Comparison of ENCODE assay signal across 12 mouse cellular contexts in genomic region chr14:30559321-30559850, GRCm38 (mm10). TPM values are rescaled to one million over a fixed set of nuclear protein-coding genes. Genes with fewer than 3 reads are reported as not detected.
DNase-seq lines count a peak whose midpoint lies in the region; ATAC-seq and TF ChIP-seq lines count a peak whose summit lies in the region.
"Had no signal": no experiment of that assay in that cellular context is flagged by ENCODE, and none has a peak within 500 bp of the region (broad histone marks: within the 10 kb centered on the region; RNA-seq: fewer than 3 reads in every experiment).

No protein-coding gene starts in this region.

- H3K4me1 ChIP-seq in kidney, adult 2 months (ENCODE audit: control insufficient read depth, insufficient read depth, low read length) = peaks cover 25% of the 10 kb centered on the region
- H3K4me1 ChIP-seq in kidney, embryonic 14.5 days (ENCODE audit: control insufficient read depth, insufficient read depth, low read length) = peaks cover 3% of the 10 kb centered on the region; the same call in 1 of the 2 replicates

- H3K9ac ChIP-seq in kidney, embryonic 14.5 days (ENCODE audit: low read depth, low read length) = no peak overlapping the region
- H3K9ac ChIP-seq: liver, embryonic 15.5 days had no signal

- H3K4me2 ChIP-seq in kidney, embryonic 14.5 days (replicated peaks; ENCODE audit: low read depth, low read length) = no peak overlapping the region
- H3K4me2 ChIP-seq: liver, embryonic 15.5 days; midbrain, embryonic 11.5 days had no signal

- peak; percentile 65 for DNase-seq in kidney, adult 2 months
- peak; percentile 82 for DNase-seq in gastrocnemius, adult 18-20 months (ENCODE audit: low spot score)
- peak; percentile 52 to 74 for DNase-seq in kidney, postnatal 4 days
- DNase-seq in spleen, postnatal 14 days (ENCODE audit: low spot score in 2 of 2) = no peak
- DNase-seq in thymus, postnatal 14 days = no peak
- DNase-seq in left cerebral cortex, postnatal 25 days (ENCODE audit: low spot score in 2 of 2) = no peak

- H3K36me3 ChIP-seq in kidney, adult 2 months (ENCODE audit: control insufficient read depth, insufficient read depth, low read length) = no peaks in the 10 kb centered on the region
- peaks cover 65% of the 10 kb centered on the region for H3K36me3 ChIP-seq in kidney, embryonic 14.5 days (ENCODE audit: control insufficient read depth, insufficient read depth, low read length)

- intact Hi-C loops in left cerebral cortex, postnatal 25 days (cut with DNase I) = no loop called here

- no peaks in the 10 kb centered on the region for H3K27me3 ChIP-seq in kidney, adult 2 months (replicated peaks; ENCODE audit: control insufficient read depth, insufficient read depth, low read length)
- H3K27me3 ChIP-seq in kidney, embryonic 14.5 days (ENCODE audit: control insufficient read depth, insufficient read depth, low read length) = no peaks in the 10 kb centered on the region
- H3K27me3 ChIP-seq: liver, embryonic 15.5 days had no signal

- no peak for ATAC-seq in kidney, embryonic 14.5 days (ENCODE audit: low FRiP score, low TSS enrichment)
- ATAC-seq in cerebellum, adult (ENCODE audit: insufficient number of reproducible peaks, low FRiP score, low TSS enrichment) = peak; percentile 54; the same call in 1 of the 2 replicates
- ATAC-seq: activated CD4-positive, CD25-positive, alpha-beta regulatory T cell, adult 4 months had no signal

- no peak overlapping the region for H3K4me3 ChIP-seq in kidney, adult 2 months (ENCODE audit: insufficient read depth, low read depth, low read length)
- no peak overlapping the region for H3K4me3 ChIP-seq in kidney, embryonic 14.5 days (ENCODE audit: low read length)
- H3K4me3 ChIP-seq: liver, embryonic 15.5 days had no signal

- no peak overlapping the region for H3K27ac ChIP-seq in kidney, adult 2 months (ENCODE audit: insufficient read depth, low read depth, low read length)
- H3K27ac ChIP-seq in kidney, embryonic 14.5 days (ENCODE audit: low read depth, low read length) = no peak overlapping the region
- H3K27ac ChIP-seq: stomach, postnatal 0 days had no signal

- WGBS in kidney, adult 2 months = 75% methylated on average over 17 of the region's 17 CpGs
- 84% methylated on average over 17 of the region's 17 CpGs for WGBS in kidney, embryonic 14.5 days

- no peak for TF ChIP-seq CTCF in kidney, adult 2 months (conservative IDR thresholded peaks at IDR 0.05; ENCODE audit: insufficient read depth, insufficient read length, low read depth, low read length)

- H3K9me3 ChIP-seq in kidney, embryonic 14.5 days (ENCODE audit: control insufficient read depth, low read length) = no peaks in the 10 kb centered on the region
- H3K9me3 ChIP-seq: liver, embryonic 15.5 days had no signal

- TF ChIP-seq POLR2A in kidney, adult 2 months (IDR thresholded peaks at IDR 0.05; ENCODE audit: low read depth, low read length) = no peak

RNA-seq across cellular contexts. Expression of gene Tkt, which starts 11.2 kb away (rescaled TPM):
- 393 and 447 TPM in 2 replicates for polyA plus RNA-seq in kidney, adult 2 months (2012; rRNA removed)
- 94.0 and 174 TPM in 2 replicates for polyA plus RNA-seq in kidney, embryonic 14.5 days (2014; fragmentation: Nextera tagmentation; extraction: Ambion mirVana)
- 10 to 100 TPM; 10.8 to 10.9 TPM for total RNA-seq in gastrocnemius, adult 18-20 months (2021)
- total RNA-seq in left cerebral cortex, postnatal 25 days (2021) = 100 to 1,000 TPM; 156 to 169 TPM

Comparison
In these comparisons a context has a peak if more than half of its experiments do, and no peak if none do; other contexts are left out.
1. DNase-seq: peak in kidney, adult 2 months (single experiment), gastrocnemius, adult 18-20 months (single experiment) and kidney, postnatal 4 days (2 of 2); none in spleen, postnatal 14 days (0 of 2), thymus, postnatal 14 days (single experiment) and left cerebral cortex, postnatal 25 days (0 of 2).
2. RNA of gene Tkt, which starts 11.2 kb away (total RNA-seq): 156 to 169 TPM in left cerebral cortex, postnatal 25 days; 10.8 to 10.9 TPM in gastrocnemius, adult 18-20 months; every median in the first group is over 10 times any median in the second.